Mouse (Mus musculus) olfactory bulb, adult 2 months (tissue): ENCODE results near the gene Sult2b1. TPM values are rescaled to one million over a fixed set of nuclear protein-coding genes. Genes with fewer than 3 reads are reported as not detected.
A peak's percentile ranks its signal among the peaks of the same experiment; 100 is the strongest.

Source experiments
- H3K27ac ChIP-seq: fragments of 200-500 bp; 2 replicates; pipeline ENCODE4 v1.5.1; 2012; ENCODE audit warnings: low read depth, low read length; ENCODE audit not compliant: insufficient read depth
- H3K4me1 ChIP-seq: fragments of 200-500 bp; 2 replicates; pipeline ENCODE4 v1.6.1; 2012; ENCODE audit warnings: low read length; ENCODE audit not compliant: control insufficient read depth, insufficient read depth
- H3K4me3 ChIP-seq: fragments of 200-500 bp; 2 replicates; pipeline ENCODE4 v1.5.1; 2012; ENCODE audit warnings: mild to moderate bottlenecking, low read depth, low read length, moderate library complexity; ENCODE audit not compliant: insufficient read depth
- CTCF ChIP-seq: fragments of 200-500 bp; IDR thresholded peaks from 2 replicates; pipeline ENCODE4 v1.5.1; 2012; ENCODE audit warnings: low read depth, mild to moderate bottlenecking, low read length, moderate library complexity; ENCODE audit not compliant: insufficient read depth
- POLR2A ChIP-seq: fragments of 200-500 bp; IDR thresholded peaks from 2 replicates; pipeline ENCODE4 v1.6.1; 2012; ENCODE audit warnings: mild to moderate bottlenecking, low read depth, low read length, moderate library complexity; ENCODE audit not compliant: insufficient read depth
- WGBS: fragments of 180-500 bp; shearing (Covaris S2); methylation state at CpG from one replicate; pipeline ENCODE4 v1.1.7; 2018; 5-methylcytosine and 5-hydroxymethylcytosine counted together
- polyA plus RNA-seq: library from polyadenylated mRNA; stranded (reverse); fragments of >200 nt; gene quantifications from 2 replicates; pipeline ENCODE4 v1.2.4, GENCODE M21; 2012; ENCODE audit warnings: low replicate concordance; ENCODE audit not compliant: missing spikeins, insufficient read depth, insufficient read length

Sult2b1 gene
- polyA plus RNA-seq, 1 experiment, result not detected

DNA sequence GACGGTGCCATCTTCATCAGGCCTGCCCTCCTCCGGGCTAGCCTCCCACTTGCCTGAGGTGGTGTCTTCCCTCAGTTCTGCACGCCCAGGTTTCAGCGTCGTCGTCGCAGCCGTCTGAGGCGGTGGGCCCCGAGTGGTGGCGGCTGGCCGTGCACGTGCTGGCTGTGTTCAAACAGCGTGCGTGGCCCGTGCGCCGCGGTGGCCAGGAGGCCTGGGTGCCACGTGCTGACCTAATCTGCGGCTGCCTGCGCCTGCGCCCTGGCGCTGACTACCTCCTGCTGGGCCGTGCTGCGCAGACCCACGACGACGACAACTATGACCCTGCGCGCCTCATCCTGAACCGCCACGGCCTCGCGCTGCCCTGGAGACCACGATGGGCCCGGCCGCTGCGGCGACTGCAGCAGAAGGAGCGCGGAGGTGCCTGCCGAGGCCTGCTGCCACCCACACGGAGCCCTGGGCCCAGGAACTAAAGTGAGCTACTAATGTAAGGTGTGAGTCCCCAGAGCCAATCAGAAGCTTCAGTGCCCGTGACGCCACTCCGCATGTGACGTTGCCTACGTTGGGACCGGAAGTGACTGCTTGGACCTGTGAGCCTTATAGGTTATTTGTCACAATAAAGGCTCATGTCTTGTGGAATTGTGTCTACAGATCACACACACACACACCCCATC lies 90.4 kb downstream of the Sult2b1 start, which contains the start of gene Sec1:
TSS of gene Sec1 (minus strand) at position 482 of the 671 bp plus-strand sequence.
- Histone ChIP-seq H3K4me1 (peaks cover 20% of the 10 kb centered on the region), H3K4me3 (no peak within 1 kb of the TSS), H3K27ac (no peak within 1 kb of the TSS)
- TF ChIP-seq POLR2A (no peak), CTCF (no peak)
- 92% methylated on average over 50 of the region's 50 CpGs for WGBS

DNA sequence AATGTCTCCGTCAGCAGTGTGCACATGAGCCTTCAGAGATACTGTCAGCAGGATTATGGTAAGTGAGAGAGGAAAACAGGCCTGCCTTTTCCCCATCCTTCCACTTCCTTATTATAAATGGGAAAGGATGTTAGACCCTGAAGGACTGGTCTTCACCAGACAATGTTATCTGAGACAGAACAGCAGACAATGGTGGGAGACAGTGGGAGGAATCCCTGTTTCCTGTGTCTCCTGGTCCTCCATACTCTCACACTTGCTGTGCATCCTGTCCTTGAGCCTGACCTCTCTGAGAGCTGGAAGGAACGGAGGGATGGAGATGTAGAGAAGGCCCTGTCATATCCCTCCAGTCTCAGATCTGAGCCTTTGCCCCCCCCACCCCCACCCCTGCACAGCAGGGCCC lies 92.1 kb downstream of the Sult2b1 start:
- Histone ChIP-seq H3K4me3 (no peak overlapping the region), H3K27ac (no peak overlapping the region), H3K4me1 (peaks cover 17% of the 10 kb centered on the region)
- TF ChIP-seq CTCF (no peak), POLR2A (no peak)
- 87% methylated on average over 2 of the region's 2 CpGs for WGBS

- H3K27ac ChIP-seq, result no peak overlapping the region
- 38% methylated on average over 11 of the region's 11 CpGs for WGBS
- H3K4me3 ChIP-seq, result no peak overlapping the region
- H3K4me1 ChIP-seq, result peaks cover 15% of the 10 kb centered on the region
- no peak for TF ChIP-seq POLR2A
- TF ChIP-seq CTCF, result no peak
Measured at GRCm38 (mm10) chr7:45689800-45690199, 94.7 kb downstream of the Sult2b1 start.

DNA sequence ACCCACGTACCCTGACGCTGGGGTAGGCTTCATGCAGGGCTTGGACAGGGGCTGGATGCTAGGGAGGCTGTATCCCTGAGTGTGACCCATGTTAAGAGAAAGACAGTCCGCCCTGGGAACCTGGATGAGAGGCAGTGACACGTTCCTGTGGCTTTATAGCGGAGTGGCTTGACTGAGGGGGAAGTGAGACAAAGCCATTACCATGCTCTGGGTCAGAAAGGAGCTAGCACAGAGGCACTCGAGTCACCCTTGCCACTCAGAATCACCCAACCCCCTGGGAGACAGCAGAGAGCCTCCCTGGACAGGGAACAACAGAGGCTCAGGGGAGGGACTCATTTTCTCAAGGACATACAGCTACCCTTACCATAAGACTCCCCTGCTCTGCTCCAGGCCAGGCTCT lies 95.4 kb downstream of the Sult2b1 start:
- no peak overlapping the region for H3K27ac ChIP-seq
- WGBS, result 79% methylated on average over 6 of the region's 6 CpGs
- TF ChIP-seq POLR2A, result no peak
- no peak for TF ChIP-seq CTCF
- no peak overlapping the region for H3K4me3 ChIP-seq
- peaks cover 13% of the 10 kb centered on the region for H3K4me1 ChIP-seq

GRCm38 (mm10) chr7:45686841-45687240 lies 97.6 kb downstream of the Sult2b1 start:
- no peak overlapping the region for H3K27ac ChIP-seq
- no peak overlapping the region for H3K4me3 ChIP-seq
- WGBS, result 83% methylated on average over 3 of the region's 3 CpGs
- no peak for TF ChIP-seq CTCF
- no peak for TF ChIP-seq POLR2A
- peaks cover 20% of the 10 kb centered on the region for H3K4me1 ChIP-seq

- no peak for TF ChIP-seq POLR2A
- TF ChIP-seq CTCF, result no peak
- no peak overlapping the region for H3K27ac ChIP-seq
- WGBS, result 74% methylated on average over 10 of the region's 10 CpGs
- H3K4me3 ChIP-seq, result no peak overlapping the region
- H3K4me1 ChIP-seq, result peaks cover 17% of the 10 kb centered on the region
Measured at GRCm38 (mm10) chr7:45685811-45686210, 98.7 kb downstream of the Sult2b1 start.

- no peak within 1 kb of the TSS for H3K4me3 ChIP-seq
- no peak within 1 kb of the TSS for H3K27ac ChIP-seq
- TF ChIP-seq CTCF (no peak), POLR2A (no peak)
- WGBS, result 82% methylated on average over 7 of the region's 7 CpGs
- H3K4me1 ChIP-seq, result peaks cover 7% of the 10 kb centered on the region
Measured at GRCm38 (mm10) chr7:45683396-45684050, 100.9 kb downstream of the Sult2b1 start, which contains the start of gene Ntn5. Gene Ntn5, plus strand, starts transcription at chr7:45684022.

DNA sequence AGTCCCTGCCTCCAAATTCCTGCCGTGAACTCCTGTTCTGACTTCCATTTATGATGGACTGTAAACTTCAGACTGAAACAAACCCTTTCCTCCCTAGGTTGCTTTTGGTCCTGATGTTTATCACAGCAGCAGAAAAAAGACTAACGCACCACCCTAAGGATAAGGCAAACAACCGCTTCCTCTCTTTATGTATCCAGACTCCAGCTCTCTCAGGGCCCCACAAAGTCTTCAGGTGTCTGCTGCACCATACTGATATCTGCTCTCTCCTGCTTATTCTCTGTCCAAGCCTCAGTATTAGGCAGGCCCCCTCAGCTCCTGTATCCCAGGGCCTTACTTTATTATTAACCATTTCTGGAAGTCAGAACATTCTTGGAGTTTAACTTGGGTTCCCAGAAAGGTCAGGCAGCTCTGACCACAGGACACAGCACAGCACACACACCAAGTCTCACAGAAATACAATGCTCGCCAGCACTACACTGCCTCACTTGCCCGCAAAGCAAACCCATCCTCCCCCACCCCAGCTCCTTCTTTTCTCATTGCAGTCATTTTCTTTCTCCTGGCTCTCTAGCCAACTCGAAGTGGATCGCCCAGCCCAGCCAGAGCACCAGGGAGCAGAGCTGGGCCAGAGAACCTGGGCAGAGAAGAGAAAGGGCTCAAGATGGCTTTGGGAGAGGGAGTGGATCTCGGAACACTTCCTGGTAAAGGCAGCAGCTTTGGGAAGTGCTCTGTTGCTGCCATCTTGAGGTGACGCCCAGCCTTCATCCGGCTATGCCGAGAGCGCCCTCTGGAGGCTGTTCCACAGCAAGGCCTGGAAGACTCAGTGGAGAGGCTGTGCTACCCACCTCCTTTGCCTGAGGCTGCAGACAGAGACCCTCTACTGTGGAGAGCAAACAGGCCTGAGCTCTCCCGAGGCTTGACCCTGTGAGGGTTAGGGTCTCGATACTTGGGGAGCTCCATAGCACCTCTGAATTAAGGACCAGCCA lies 102.0 kb downstream of the Sult2b1 start:
- TF ChIP-seq POLR2A (no peak), CTCF (peak; percentile 94)
- WGBS, result 29% methylated on average over 14 of the region's 14 CpGs
- peak overlapping the region; percentile 64; the same call in 1 of the 2 replicates for H3K27ac ChIP-seq
- peak overlapping the region; percentile 38 for H3K4me3 ChIP-seq
- peaks cover 7% of the 10 kb centered on the region for H3K4me1 ChIP-seq
